Mouse (Mus musculus) myocyte (in vitro differentiated cells): ENCODE data around the gene Bbs1.

Source experiments
- CEBPB ChIP-seq: IDR thresholded peaks from 2 replicates; pipeline ENCODE4 v1.6.1; 2011; ENCODE audit warnings: mild to moderate bottlenecking, moderate library complexity; ENCODE audit not compliant: poor library complexity, insufficient read depth, severe bottlenecking
- E2F4 ChIP-seq: IDR thresholded peaks from one replicate; pipeline ENCODE4 v1.6.1; 2011; ENCODE audit warnings: mild to moderate bottlenecking, control low read depth, moderate library complexity; ENCODE audit not compliant: insufficient read depth
- MAX ChIP-seq: IDR thresholded peaks from one replicate; pipeline ENCODE4 v1.6.1; 2011; ENCODE audit warnings: low read depth, mild to moderate bottlenecking, control low read depth
- MYOG ChIP-seq, 3 experiments: IDR thresholded peaks; one replicate each; pipeline ENCODE4 v1.6.1; 2011; ENCODE audit warnings: control low read depth in 2 of 3, low read depth in 2 of 3, mild to moderate bottlenecking in 2 of 3; ENCODE audit not compliant: insufficient read length in 2 of 3, control insufficient read depth in 1 of 3, insufficient read depth in 1 of 3
- POLR2A ChIP-seq: IDR thresholded peaks from one replicate; pipeline ENCODE4 v1.6.1; 2011; ENCODE audit warnings: low read depth, mild to moderate bottlenecking, control low read depth, moderate library complexity; ENCODE audit not compliant: insufficient read length
- POLR2AphosphoS2 ChIP-seq: IDR thresholded peaks from one replicate; pipeline ENCODE4 v1.6.1; 2011; ENCODE audit warnings: low read depth, control low read depth; ENCODE audit not compliant: insufficient read length
- REST ChIP-seq: IDR thresholded peaks from one replicate; pipeline ENCODE4 v1.6.1; 2011; ENCODE audit warnings: mild to moderate bottlenecking, control low read depth, moderate library complexity; ENCODE audit not compliant: insufficient read depth, insufficient read length
- TCF12 ChIP-seq: IDR thresholded peaks from one replicate; pipeline ENCODE4 v1.6.1; 2011; ENCODE audit warnings: mild to moderate bottlenecking, control low read depth; ENCODE audit not compliant: poor library complexity, insufficient read depth, severe bottlenecking
- TCF3 ChIP-seq: IDR thresholded peaks from one replicate; pipeline ENCODE4 v1.6.1; 2011; ENCODE audit warnings: low read depth, control low read depth; ENCODE audit not compliant: insufficient read length

DNA sequence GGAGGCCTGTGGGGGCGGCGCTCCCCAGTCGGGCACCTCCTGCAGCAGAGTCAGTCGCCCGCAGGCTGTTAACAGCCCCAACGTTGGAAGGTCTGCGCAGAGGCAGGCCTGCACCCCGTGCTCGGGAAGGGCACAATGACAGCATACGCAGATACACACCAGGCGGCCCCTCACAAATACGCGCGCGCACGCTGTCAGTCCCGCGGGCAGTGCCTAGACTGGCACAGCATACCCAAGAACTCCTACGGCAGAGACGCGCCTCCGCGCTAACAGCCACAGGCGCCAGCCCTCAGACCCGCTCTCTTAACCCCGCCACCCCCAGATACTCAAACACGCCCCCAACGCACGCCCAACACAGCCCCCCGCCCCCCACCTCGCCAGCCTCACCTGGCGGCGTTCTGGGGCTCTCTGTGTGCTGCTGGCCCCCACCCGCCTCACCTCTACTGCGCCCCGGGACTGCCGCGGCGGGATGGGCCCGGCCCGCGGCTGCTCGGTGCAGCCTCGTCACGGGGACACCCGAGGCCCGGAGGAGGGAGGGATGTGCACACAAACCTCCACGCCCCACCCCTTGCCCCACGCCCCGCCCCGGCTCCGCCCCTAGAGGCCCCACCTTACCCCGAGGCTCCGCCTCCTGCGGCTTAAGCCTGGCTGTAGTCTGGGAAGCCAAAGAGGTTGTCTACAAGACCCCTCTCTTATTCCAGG lies 36.3 kb upstream of the Bbs1 start, which contains the start of gene Peli3:
- peak; percentile 34 for TF ChIP-seq POLR2A
- no peak for TF ChIP-seq E2F4
- no peak for TF ChIP-seq MAX
- TF ChIP-seq CEBPB = no peak
- TF ChIP-seq TCF3 = no peak
- no peak for TF ChIP-seq REST
- TF ChIP-seq MYOG (IDR thresholded peaks at IDR 0.05; ENCODE audit: control insufficient read depth in 1 of 3, insufficient read depth in 1 of 3, insufficient read length in 2 of 3, low read depth in 2 of 3) = no peak
- no peak for TF ChIP-seq TCF12
- TF ChIP-seq POLR2AphosphoS2 = no peak
